Mouse (Mus musculus): ENCODE data around the gene Disp1.

The Disp1 gene

GRCm38 (mm10) chr1:183133440-183133839 lies 87.9 kb downstream of the Disp1 start:
- DNase-seq (ENCODE audit: low read depth): no peak

- no peak for DNase-seq (ENCODE audit: low read depth)
These were observed 94.1 kb downstream of the Disp1 start for GRCm38 (mm10) chr1:183127246-183127645.

- DNase-seq (ENCODE audit: low read depth): no peak
These were observed 97.6 kb downstream of the Disp1 start for GRCm38 (mm10) chr1:183123725-183124124.

GRCm38 (mm10) chr1:183120341-183120923 lies 100.9 kb downstream of the Disp1 start:
- DNase-seq (ENCODE audit: low read depth): no peak

- DNase-seq (ENCODE audit: low read depth): no peak
These were observed 103.2 kb downstream of the Disp1 start for GRCm38 (mm10) chr1:183117827-183118825.

GRCm38 (mm10) chr1:183116946-183117826 lies 104.1 kb downstream of the Disp1 start:
- DNase-seq (ENCODE audit: low read depth): no peak

- no peak for DNase-seq (ENCODE audit: low read depth)
These were observed 104.9 kb downstream of the Disp1 start for GRCm38 (mm10) chr1:183116441-183116840.

- DNase-seq (ENCODE audit: low read depth): no peak
These were observed 106.2 kb downstream of the Disp1 start for GRCm38 (mm10) chr1:183115076-183115475.

- DNase-seq (ENCODE audit: low read depth): no peak
These were observed 106.8 kb downstream of the Disp1 start for GRCm38 (mm10) chr1:183114554-183114953.

GRCm38 (mm10) chr1:183113546-183113945 lies 107.8 kb downstream of the Disp1 start:
- DNase-seq (ENCODE audit: low read depth): no peak

- DNase-seq (ENCODE audit: low read depth): no peak
These were observed 113.8 kb downstream of the Disp1 start for GRCm38 (mm10) chr1:183107476-183107875.

GRCm38 (mm10) chr1:183104696-183105095 lies 116.6 kb downstream of the Disp1 start:
- DNase-seq (ENCODE audit: low read depth): no peak

GRCm38 (mm10) chr1:183102775-183103174 lies 118.5 kb downstream of the Disp1 start:
- DNase-seq (ENCODE audit: low read depth): no peak

- no peak for DNase-seq (ENCODE audit: low read depth)
These were observed 119.2 kb downstream of the Disp1 start for GRCm38 (mm10) chr1:183102153-183102552.

- DNase-seq (ENCODE audit: low read depth): no peak
These were observed 120.0 kb downstream of the Disp1 start for GRCm38 (mm10) chr1:183101371-183101770.

GRCm38 (mm10) chr1:183100245-183100644 lies 121.1 kb downstream of the Disp1 start:
- no peak for DNase-seq (ENCODE audit: low read depth)

- DNase-seq (ENCODE audit: low read depth): no peak
These were observed 121.6 kb downstream of the Disp1 start for GRCm38 (mm10) chr1:183099686-183100085.

- DNase-seq (ENCODE audit: low read depth): no peak
These were observed 123.7 kb downstream of the Disp1 start for GRCm38 (mm10) chr1:183097606-183098005.

- no peak for DNase-seq (ENCODE audit: low read depth)
These were observed 125.8 kb downstream of the Disp1 start for GRCm38 (mm10) chr1:183095454-183096088.

- DNase-seq (ENCODE audit: low read depth): no peak
These were observed 129.0 kb downstream of the Disp1 start for GRCm38 (mm10) chr1:183092296-183092695.

GRCm38 (mm10) chr1:183091203-183091602 lies 130.1 kb downstream of the Disp1 start:
- no peak for DNase-seq (ENCODE audit: low read depth)

- no peak for DNase-seq (ENCODE audit: low read depth)
These were observed 132.7 kb downstream of the Disp1 start for GRCm38 (mm10) chr1:183088661-183089060.
